Mouse (Mus musculus): ENCODE data around the gene Tgm1. TPM values are rescaled to one million over a fixed set of nuclear protein-coding genes. Genes with fewer than 3 reads are reported as not detected.

The Tgm1 gene
- polyA plus RNA-seq, 1 experiment from 2014 or later = 0.55 TPM

DNA sequence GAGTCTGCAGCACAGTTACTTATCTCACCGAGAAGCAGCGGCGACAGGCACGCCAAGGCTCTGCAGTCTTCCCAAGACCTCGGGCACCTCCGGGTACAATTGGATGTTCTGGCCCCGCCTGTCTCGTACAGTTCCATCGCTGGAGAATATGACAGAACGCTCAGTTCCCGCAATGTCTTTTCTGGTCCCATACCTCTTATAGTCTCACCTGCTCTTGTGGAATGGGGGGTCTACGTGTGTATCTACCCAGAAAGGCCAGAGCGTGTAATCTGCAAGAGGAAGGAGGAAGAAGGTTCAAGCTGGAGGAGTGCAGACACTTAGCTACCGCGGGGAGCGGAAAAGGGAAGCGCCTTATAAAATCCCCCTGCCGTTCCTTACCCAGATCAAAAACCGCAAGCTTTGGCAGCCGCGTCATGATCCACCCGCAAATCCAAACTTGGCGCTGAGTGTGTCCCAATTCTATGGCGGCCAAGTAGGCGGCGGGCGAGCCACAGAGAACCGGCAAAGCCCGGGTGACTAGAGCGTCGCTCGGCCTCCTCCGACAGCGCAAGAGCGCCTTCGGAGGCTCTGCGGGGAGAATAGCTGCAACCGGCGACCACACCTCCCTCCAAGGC lies 53.7 kb downstream of the Tgm1 start, which contains the start of gene Mdp1:
Mdp1 (minus strand) TSS at position 549 of the 614 bp plus-strand sequence.
- peak within 1 kb of the TSS; percentile 68 for H3K27ac ChIP-seq
- peaks cover 33% of the 10 kb centered on the region for H3K36me3 ChIP-seq (replicated peaks)
- peak; percentile 91 for ATAC-seq (ENCODE audit: low FRiP score)

DNA sequence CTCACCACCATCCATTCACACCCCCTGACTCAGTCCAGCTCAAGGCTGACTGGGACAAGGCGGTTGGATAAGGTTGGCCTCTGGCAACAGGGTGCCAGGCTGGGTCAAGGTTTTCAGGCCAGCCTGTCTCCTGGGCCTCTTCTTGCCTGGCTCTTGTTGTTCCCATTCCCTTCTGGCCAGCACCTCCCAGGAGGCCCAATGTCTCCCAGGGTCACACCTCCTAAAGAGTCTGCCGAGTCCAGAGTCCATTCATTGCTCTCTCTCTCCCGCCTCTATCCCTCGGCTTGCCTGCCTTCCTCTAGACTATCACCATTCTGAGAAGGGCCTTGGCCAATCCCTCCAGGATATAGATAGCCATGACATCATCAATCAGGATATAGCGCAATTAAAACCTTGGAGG lies 55.7 kb downstream of the Tgm1 start:
- peaks cover 13% of the 10 kb centered on the region for H3K4me1 ChIP-seq
- H3K27me3 ChIP-seq = no peaks in the 10 kb centered on the region
- H3K4me3 ChIP-seq (replicated peaks) = no peak overlapping the region
- H3K36me3 ChIP-seq (replicated peaks) = peaks cover 25% of the 10 kb centered on the region
- ATAC-seq (ENCODE audit: low FRiP score) = no peak
- H3K9me3 ChIP-seq = no peaks in the 10 kb centered on the region
- no peak overlapping the region for H3K4me2 ChIP-seq
- no peak overlapping the region for H3K9ac ChIP-seq
- 91% methylated on average over 5 of the region's 5 CpGs for WGBS
- no peak overlapping the region for H3K27ac ChIP-seq

More for the DNA sequence above, 53.7 kb downstream of the Tgm1 start, which contains the start of gene Mdp1:
- under 1% methylated on average over 39 of the region's 39 CpGs for WGBS
- Histone ChIP-seq H3K9me3 (no peaks in the 10 kb centered on the region), H3K4me1 (peaks cover 13% of the 10 kb centered on the region), H3K4me2 (peak within 1 kb of the TSS; percentile 58), H3K27me3 (no peaks in the 10 kb centered on the region), H3K4me3 (replicated peaks) (peak within 1 kb of the TSS; percentile 69), H3K9ac (peak within 1 kb of the TSS; percentile 72)

DNA sequence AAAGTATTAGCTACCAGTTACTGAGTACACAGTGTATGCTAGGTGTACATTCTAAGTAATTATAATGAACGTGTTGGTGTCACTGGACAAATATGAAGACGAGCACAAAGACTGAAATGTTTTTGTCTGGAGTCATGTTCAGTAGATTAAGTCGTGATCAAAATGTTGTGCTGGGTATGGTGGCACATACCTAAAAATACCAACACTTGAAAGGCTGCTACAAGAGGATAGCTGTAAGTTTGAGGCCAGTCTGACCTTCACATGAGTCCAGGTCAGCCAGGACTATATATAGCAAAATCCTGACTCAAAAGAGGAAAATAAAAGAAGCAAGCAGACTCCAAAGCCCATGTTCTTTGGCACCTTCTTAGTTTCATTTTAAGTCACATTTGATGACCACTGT lies 56.8 kb downstream of the Tgm1 start:
- Histone ChIP-seq H3K27ac (no peak overlapping the region), H3K9me3 (no peaks in the 10 kb centered on the region), H3K4me2 (no peak overlapping the region), H3K4me3 (replicated peaks) (no peak overlapping the region), H3K4me1 (peaks cover 13% of the 10 kb centered on the region), H3K9ac (no peak overlapping the region), H3K36me3 (replicated peaks) (peaks cover 19% of the 10 kb centered on the region), H3K27me3 (no peaks in the 10 kb centered on the region)
- WGBS = 88% methylated on average over 3 of the region's 3 CpGs
- ATAC-seq (ENCODE audit: low FRiP score) = no peak

DNA sequence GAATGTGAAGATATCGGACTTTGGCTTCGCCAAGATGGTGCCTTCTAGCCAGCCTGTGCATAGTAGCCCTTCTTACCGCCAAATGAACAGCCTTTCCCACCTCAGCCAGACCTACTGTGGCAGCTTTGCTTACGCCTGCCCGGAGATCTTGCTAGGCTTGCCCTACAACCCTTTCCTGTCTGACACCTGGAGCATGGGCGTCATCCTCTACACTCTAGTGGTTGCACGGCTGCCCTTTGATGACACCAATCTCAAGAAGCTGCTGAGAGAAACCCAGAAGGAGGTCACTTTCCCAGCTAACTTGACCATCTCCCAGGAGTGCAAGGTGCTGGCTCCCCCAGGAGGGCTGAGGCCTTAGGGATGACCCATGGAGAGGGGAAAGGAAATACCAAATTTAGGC lies 62.2 kb downstream of the Tgm1 start:
- no peak for ATAC-seq (ENCODE audit: low FRiP score)
- WGBS = 88% methylated on average over 7 of the region's 7 CpGs
- no peak overlapping the region for H3K4me3 ChIP-seq (replicated peaks)
- no peak overlapping the region for H3K9ac ChIP-seq
- no peaks in the 10 kb centered on the region for H3K9me3 ChIP-seq
- peaks cover under 1% of the 10 kb centered on the region; the same call in 1 of the 2 replicates for H3K36me3 ChIP-seq (replicated peaks)
- no peaks in the 10 kb centered on the region for H3K4me1 ChIP-seq
- H3K27ac ChIP-seq = no peak overlapping the region
- no peak overlapping the region for H3K4me2 ChIP-seq
- H3K27me3 ChIP-seq = no peaks in the 10 kb centered on the region

Other genes with a start within 250 kb of the Tgm1 start
- gene Dhrs4, start 235.2 kb downstream of the Tgm1 start, polyA plus RNA-seq (2016; fragmentation: Nextera tagmentation; extraction: Ambion mirVana) = 52.5 and 59.9 TPM in 2 replicates
- gene Carmil3, start 223.3 kb downstream of the Tgm1 start, polyA plus RNA-seq (2016; fragmentation: Nextera tagmentation; extraction: Ambion mirVana) = 17.8 and 18.6 TPM in 2 replicates
- gene Cpne6, start 203.5 kb downstream of the Tgm1 start, polyA plus RNA-seq (2016; fragmentation: Nextera tagmentation; extraction: Ambion mirVana) = 0.55 and 0.90 TPM in 2 replicates
- gene Nrl, start 188.9 kb downstream of the Tgm1 start, polyA plus RNA-seq (2016; fragmentation: Nextera tagmentation; extraction: Ambion mirVana) = not detected in 2 replicates
- 19.0 and 19.8 TPM in 2 replicates for gene Pck2, start 173.7 kb downstream of the Tgm1 start, polyA plus RNA-seq (2016; fragmentation: Nextera tagmentation; extraction: Ambion mirVana)
- gene Dcaf11, start 153.9 kb downstream of the Tgm1 start, polyA plus RNA-seq (2016; fragmentation: Nextera tagmentation; extraction: Ambion mirVana) = 103 and 105 TPM in 2 replicates
- 0.64 TPM in 1 of 2 replicates, not detected in the other for gene A730061H03Rik, start 153.5 kb downstream of the Tgm1 start, polyA plus RNA-seq (2016; fragmentation: Nextera tagmentation; extraction: Ambion mirVana)
- 0.20 TPM in 1 of 2 replicates, not detected in the other for gene Fitm1, start 138.3 kb downstream of the Tgm1 start, polyA plus RNA-seq (2016; fragmentation: Nextera tagmentation; extraction: Ambion mirVana)
- gene Psme1, start 135.8 kb downstream of the Tgm1 start, polyA plus RNA-seq (2016; fragmentation: Nextera tagmentation; extraction: Ambion mirVana) = 117 and 119 TPM in 2 replicates
- gene Emc9, start 128.6 kb downstream of the Tgm1 start, polyA plus RNA-seq (2016; fragmentation: Nextera tagmentation; extraction: Ambion mirVana) = 3.7 and 6.0 TPM in 2 replicates
- gene Psme2, start 122.8 kb downstream of the Tgm1 start, polyA plus RNA-seq (2016; fragmentation: Nextera tagmentation; extraction: Ambion mirVana) = 199 and 201 TPM in 2 replicates
- 18.2 and 20.8 TPM in 2 replicates for gene Rnf31, start 122.2 kb downstream of the Tgm1 start, polyA plus RNA-seq (2016; fragmentation: Nextera tagmentation; extraction: Ambion mirVana)
- 9.8 and 10.3 TPM in 2 replicates for gene Irf9, start 110.4 kb downstream of the Tgm1 start, polyA plus RNA-seq (2016; fragmentation: Nextera tagmentation; extraction: Ambion mirVana)
- 7.2 and 8.5 TPM in 2 replicates for gene Rec8, start 95.9 kb downstream of the Tgm1 start, polyA plus RNA-seq (2016; fragmentation: Nextera tagmentation; extraction: Ambion mirVana)
- 68.5 and 68.6 TPM in 2 replicates for gene Ipo4, start 78.0 kb downstream of the Tgm1 start, polyA plus RNA-seq (2016; fragmentation: Nextera tagmentation; extraction: Ambion mirVana)
- 4.0 and 5.6 TPM in 2 replicates for gene Gm49378, start 76.0 kb downstream of the Tgm1 start, polyA plus RNA-seq (2016; fragmentation: Nextera tagmentation; extraction: Ambion mirVana)
- 68.7 and 73.4 TPM in 2 replicates for gene Tm9sf1, start 70.1 kb downstream of the Tgm1 start, polyA plus RNA-seq (2016; fragmentation: Nextera tagmentation; extraction: Ambion mirVana)
- 0.65 and 0.68 TPM in 2 replicates for gene Tssk4, start 63.7 kb downstream of the Tgm1 start, polyA plus RNA-seq (2016; fragmentation: Nextera tagmentation; extraction: Ambion mirVana)
- gene Mdp1, start 53.4 kb downstream of the Tgm1 start, polyA plus RNA-seq (2016; fragmentation: Nextera tagmentation; extraction: Ambion mirVana) = 60.5 and 64.5 TPM in 2 replicates
- 59.3 and 63.5 TPM in 2 replicates for gene Gmpr2, start 42.0 kb downstream of the Tgm1 start, polyA plus RNA-seq (2016; fragmentation: Nextera tagmentation; extraction: Ambion mirVana)
- gene Nedd8, start 41.8 kb downstream of the Tgm1 start, polyA plus RNA-seq (2016; fragmentation: Nextera tagmentation; extraction: Ambion mirVana) = 577 and 583 TPM in 2 replicates
- 61.6 and 68.2 TPM in 2 replicates for gene Tinf2, start 32.1 kb downstream of the Tgm1 start, polyA plus RNA-seq (2016; fragmentation: Nextera tagmentation; extraction: Ambion mirVana)
- 32.1 and 34.0 TPM in 2 replicates for gene Rabggta, start 8.3 kb upstream of the Tgm1 start, polyA plus RNA-seq (2016; fragmentation: Nextera tagmentation; extraction: Ambion mirVana)
- gene Dhrs1, start 31.8 kb upstream of the Tgm1 start, polyA plus RNA-seq (2016; fragmentation: Nextera tagmentation; extraction: Ambion mirVana) = 68.8 and 74.1 TPM in 2 replicates
- 47.9 and 52.0 TPM in 2 replicates for gene Nop9, start 31.8 kb upstream of the Tgm1 start, polyA plus RNA-seq (2016; fragmentation: Nextera tagmentation; extraction: Ambion mirVana)
- gene Cideb, start 44.5 kb upstream of the Tgm1 start, polyA plus RNA-seq (2016; fragmentation: Nextera tagmentation; extraction: Ambion mirVana) = 0.40 TPM in 1 of 2 replicates, not detected in the other
- 0.20 and 0.41 TPM in 2 replicates for gene Ltb4r2, start 47.5 kb upstream of the Tgm1 start, polyA plus RNA-seq (2016; fragmentation: Nextera tagmentation; extraction: Ambion mirVana)
- 0.13 and 0.19 TPM in 2 replicates for gene Ltb4r1, start 52.0 kb upstream of the Tgm1 start, polyA plus RNA-seq (2016; fragmentation: Nextera tagmentation; extraction: Ambion mirVana)
- gene Adcy4, start 70.2 kb upstream of the Tgm1 start, polyA plus RNA-seq (2016; fragmentation: Nextera tagmentation; extraction: Ambion mirVana) = 5.5 and 6.0 TPM in 2 replicates
- gene Ripk3, start 74.9 kb upstream of the Tgm1 start, polyA plus RNA-seq (2016; fragmentation: Nextera tagmentation; extraction: Ambion mirVana) = 5.1 and 5.9 TPM in 2 replicates
- 25.4 and 35.6 TPM in 2 replicates for gene Nfatc4, start 109.2 kb upstream of the Tgm1 start, polyA plus RNA-seq (2016; fragmentation: Nextera tagmentation; extraction: Ambion mirVana)
- 23.9 and 26.9 TPM in 2 replicates for gene Nynrin, start 140.1 kb upstream of the Tgm1 start, polyA plus RNA-seq (2016; fragmentation: Nextera tagmentation; extraction: Ambion mirVana)
- 0.04 and 0.27 TPM in 2 replicates for gene Cbln3, start 170.5 kb upstream of the Tgm1 start, polyA plus RNA-seq (2016; fragmentation: Nextera tagmentation; extraction: Ambion mirVana)
- 18.9 and 21.2 TPM in 2 replicates for gene Khnyn, start 171.0 kb upstream of the Tgm1 start, polyA plus RNA-seq (2016; fragmentation: Nextera tagmentation; extraction: Ambion mirVana)
- 42.6 and 51.0 TPM in 2 replicates for gene Sdr39u1, start 186.4 kb upstream of the Tgm1 start, polyA plus RNA-seq (2016; fragmentation: Nextera tagmentation; extraction: Ambion mirVana)
- gene Cma1, start 230.7 kb upstream of the Tgm1 start, polyA plus RNA-seq (2016; fragmentation: Nextera tagmentation; extraction: Ambion mirVana) = not detected in 2 replicates
- gene Cma2, start 237.1 kb upstream of the Tgm1 start, polyA plus RNA-seq (2016; fragmentation: Nextera tagmentation; extraction: Ambion mirVana) = not detected in 2 replicates